Mouse (Mus musculus) MEL (cell line): ENCODE results near the gene Hoxc4. TPM values are rescaled to one million over a fixed set of nuclear protein-coding genes. Genes with fewer than 3 reads are reported as not detected.
A peak's percentile ranks its signal among the peaks of the same experiment; 100 is the strongest.

Experiments used
- DNase-seq: peaks from one replicate; pipeline ENCODE4 v3.0.0; 2011; ENCODE audit warnings: low read depth, low spot score
- H3K27ac ChIP-seq: 2 replicates; pipeline ENCODE4 v1.5.1; 2012; ENCODE audit warnings: low read depth, mild to moderate bottlenecking, control low read depth, low read length, moderate library complexity; ENCODE audit not compliant: control insufficient read depth
- H3K27me3 ChIP-seq, 2 experiments: fragments of 150-350 bp in 1 of 2; sonication (generic) in 1 of 2; 2 replicates each; pipeline ENCODE4 v1.6.1; 2012; ENCODE audit warnings: low read length in 2 of 2, mild to moderate bottlenecking in 2 of 2, improper control_type of control experiment in 1 of 2, moderate library complexity in 1 of 2; ENCODE audit not compliant: insufficient read depth in 2 of 2, control insufficient read depth in 1 of 2
- H3K36me3 ChIP-seq, 2 experiments: 2 replicates each; pipeline ENCODE4 v1.6.1; 2012 to 2014; ENCODE audit warnings: low read length in 2 of 2, improper control_type of control experiment in 1 of 2, inconsistent platforms in 1 of 2, mild to moderate bottlenecking in 1 of 2; ENCODE audit not compliant: insufficient read depth in 2 of 2, control insufficient read depth in 1 of 2
- H3K4me1 ChIP-seq, 2 experiments: fragments of 150-350 bp in 1 of 2; sonication (generic) in 1 of 2; 2 replicates each; pipeline ENCODE4 v1.6.1; 2012; ENCODE audit warnings: low read length in 2 of 2, improper control_type of control experiment in 1 of 2, mild to moderate bottlenecking in 1 of 2; ENCODE audit not compliant: insufficient read depth in 2 of 2, control insufficient read depth in 1 of 2
- H3K4me3 ChIP-seq, 2 experiments: fragments of 150-350 bp in 1 of 2; sonication (generic) in 1 of 2; 2 replicates each; pipeline ENCODE4 v1.5.1; 2012; ENCODE audit warnings: low read depth in 2 of 2, low read length in 2 of 2, mild to moderate bottlenecking in 2 of 2, moderate library complexity in 2 of 2, control low read depth in 1 of 2, improper control_type of control experiment in 1 of 2; ENCODE audit not compliant: control insufficient read depth in 1 of 2, insufficient read depth in 1 of 2
- H3K79me2 ChIP-seq: 2 replicates; pipeline ENCODE4 v1.6.1; 2012; ENCODE audit warnings: mild to moderate bottlenecking, low read length, moderate library complexity; ENCODE audit not compliant: control insufficient read depth, poor library complexity, insufficient read depth
- H3K9ac ChIP-seq: 2 replicates; pipeline ENCODE4 v1.6.1; 2012; ENCODE audit warnings: low read depth, mild to moderate bottlenecking, control low read depth, low read length, moderate library complexity; ENCODE audit not compliant: control insufficient read depth, poor library complexity, severe bottlenecking
- H3K9me3 ChIP-seq: fragments of 150-350 bp; sonication (generic); replicated peaks from 2 replicates; pipeline ENCODE4 v1.6.1; 2012; ENCODE audit warnings: mild to moderate bottlenecking, low read length, improper control_type of control experiment, moderate library complexity; ENCODE audit not compliant: insufficient read depth
- CHD1 ChIP-seq: IDR thresholded peaks from 2 replicates; pipeline ENCODE4 v1.6.1; 2012; ENCODE audit warnings: low read depth, mild to moderate bottlenecking, inconsistent platforms, low read length, improper control_type of control experiment
- CHD2 ChIP-seq: IDR thresholded peaks from 2 replicates; pipeline ENCODE4 v1.6.1; 2011; ENCODE audit warnings: low read length, improper control_type of control experiment
- CTCF ChIP-seq, 3 experiments: IDR thresholded peaks in 2 of 3; conservative IDR thresholded peaks in 1 of 3; 2 replicates each; pipeline ENCODE4 v1.5.1; 2011 to 2012; ENCODE audit warnings: low read length in 3 of 3, low read depth in 2 of 3, mild to moderate bottlenecking in 2 of 3, improper control_type of control experiment in 1 of 3, inconsistent platforms in 1 of 3, mixed read lengths in 1 of 3, moderate library complexity in 1 of 3; ENCODE audit not compliant: control insufficient read depth in 1 of 3, insufficient read depth in 1 of 3, poor library complexity in 1 of 3, severe bottlenecking in 1 of 3
- E2F4 ChIP-seq: IDR thresholded peaks from 2 replicates; pipeline ENCODE4 v1.6.1; 2011; ENCODE audit warnings: low read depth, low read length, improper control_type of control experiment, borderline replicate concordance
- ELF1 ChIP-seq: IDR thresholded peaks from 2 replicates; pipeline ENCODE4 v1.6.1; 2014; ENCODE audit warnings: low read depth, mild to moderate bottlenecking, inconsistent platforms, low read length, improper control_type of control experiment, moderate library complexity
- GABPA ChIP-seq: IDR thresholded peaks from 2 replicates; pipeline ENCODE4 v1.6.1; 2012; ENCODE audit warnings: low read depth, mild to moderate bottlenecking, inconsistent platforms, low read length, improper control_type of control experiment, moderate library complexity
- HCFC1 ChIP-seq: IDR thresholded peaks from 2 replicates; pipeline ENCODE4 v1.6.1; 2012; ENCODE audit warnings: low read depth, mild to moderate bottlenecking, inconsistent platforms, low read length, improper control_type of control experiment, moderate library complexity
- JUND ChIP-seq: IDR thresholded peaks from 2 replicates; pipeline ENCODE4 v1.6.1; 2011; ENCODE audit warnings: low read depth, mild to moderate bottlenecking, improper control_type of control experiment, low read length
- KAT2A ChIP-seq: conservative IDR thresholded peaks from 2 replicates; pipeline ENCODE4 v1.6.1; 2012; ENCODE audit warnings: low read depth, low read length, improper control_type of control experiment, inconsistent platforms
- MAFK ChIP-seq: IDR thresholded peaks from 2 replicates; pipeline ENCODE4 v1.6.1; 2011; ENCODE audit warnings: low read depth, mild to moderate bottlenecking, low read length, improper control_type of control experiment, borderline replicate concordance
- MEF2A ChIP-seq: IDR thresholded peaks from 2 replicates; pipeline ENCODE4 v1.6.1; 2014; ENCODE audit warnings: low read depth, mild to moderate bottlenecking, inconsistent platforms, low read length, improper control_type of control experiment; ENCODE audit not compliant: poor library complexity, insufficient replicate concordance, severe bottlenecking; ENCODE audit errors: extremely low read depth
- MXI1 ChIP-seq: IDR thresholded peaks from 2 replicates; pipeline ENCODE4 v1.6.1; 2011; ENCODE audit warnings: mild to moderate bottlenecking, low read depth, low read length, improper control_type of control experiment
- NELFE ChIP-seq: IDR thresholded peaks from 2 replicates; pipeline ENCODE4 v1.6.1; 2011; ENCODE audit warnings: low read depth, low read length, improper control_type of control experiment
- NRF1 ChIP-seq: IDR thresholded peaks from 2 replicates; pipeline ENCODE4 v1.6.1; 2014; ENCODE audit warnings: low read depth, mild to moderate bottlenecking, inconsistent platforms, low read length, improper control_type of control experiment, moderate library complexity; ENCODE audit not compliant: poor library complexity, insufficient read depth, severe bottlenecking
- POLR2A ChIP-seq, 2 experiments: IDR thresholded peaks; 2 replicates each; pipeline ENCODE4 v1.6.1; 2011 to 2012; ENCODE audit warnings: low read length in 2 of 2, mild to moderate bottlenecking in 2 of 2, control low read depth in 1 of 2, improper control_type of control experiment in 1 of 2, low read depth in 1 of 2, moderate library complexity in 1 of 2; ENCODE audit not compliant: control insufficient read depth in 1 of 2, insufficient read depth in 1 of 2, poor library complexity in 1 of 2
- RAD21 ChIP-seq: IDR thresholded peaks from 2 replicates; pipeline ENCODE4 v1.6.1; 2011; ENCODE audit warnings: mild to moderate bottlenecking, low read depth, low read length, improper control_type of control experiment
- RCOR1 ChIP-seq: IDR thresholded peaks from 2 replicates; pipeline ENCODE4 v1.6.1; 2012; ENCODE audit warnings: low read depth, mild to moderate bottlenecking, inconsistent platforms, low read length, improper control_type of control experiment
- SIN3A ChIP-seq: IDR thresholded peaks from 2 replicates; pipeline ENCODE4 v1.6.1; 2012; ENCODE audit warnings: low read length, improper control_type of control experiment, inconsistent platforms
- SMC3 ChIP-seq: IDR thresholded peaks from 2 replicates; pipeline ENCODE4 v1.6.1; 2011; ENCODE audit warnings: low read depth, low read length, improper control_type of control experiment
- TAL1 ChIP-seq: IDR thresholded peaks from 2 replicates; pipeline ENCODE4 v1.6.1; 2012; ENCODE audit warnings: mild to moderate bottlenecking, inconsistent platforms, low read length, moderate library complexity, mixed read lengths
- TBP ChIP-seq: IDR thresholded peaks from 2 replicates; pipeline ENCODE4 v1.8.0; 2011; ENCODE audit warnings: low read depth, low read length, improper control_type of control experiment
- ZC3H11A ChIP-seq: IDR thresholded peaks from 2 replicates; pipeline ENCODE4 v1.6.1; 2012; ENCODE audit warnings: low read depth, mild to moderate bottlenecking, inconsistent platforms, low read length, improper control_type of control experiment
- ZKSCAN1 ChIP-seq: IDR thresholded peaks from 2 replicates; pipeline ENCODE4 v1.6.1; 2012; ENCODE audit warnings: low read depth, mild to moderate bottlenecking, inconsistent platforms, low read length, improper control_type of control experiment, moderate library complexity
- ZMIZ1 ChIP-seq: IDR thresholded peaks from 2 replicates; pipeline ENCODE4 v1.6.1; 2012; ENCODE audit warnings: low read depth, mild to moderate bottlenecking, inconsistent platforms, low read length, improper control_type of control experiment, moderate library complexity
- ZNF384 ChIP-seq: IDR thresholded peaks from 2 replicates; pipeline ENCODE4 v1.6.1; 2012; ENCODE audit warnings: low read depth, mild to moderate bottlenecking, inconsistent platforms, low read length, improper control_type of control experiment
- polyA plus RNA-seq, 2 experiments: library from polyadenylated mRNA; stranded (reverse) in 1 of 2; unstranded in 1 of 2; fragments of >175 nt in 1 of 2; fragments of >200 nt in 1 of 2; gene quantifications; 2 replicates each; pipeline versions ENCODE4 v1.2.1 to v1.2.4; 2012; ENCODE audit warnings: low replicate concordance in 2 of 2, low read depth in 1 of 2; ENCODE audit not compliant: insufficient read length in 2 of 2, insufficient read depth in 1 of 2, missing spikeins in 1 of 2
- total RNA-seq: library from RNA; depleted of rRNA; stranded (reverse); fragments of 300-350 nt; gene quantifications from 2 replicates; pipeline ENCODE4 v1.2.3, GENCODE M21; 2012

Hoxc4 gene
- total and polyA plus RNA-seq, 3 experiments = 2.6 to 9.4 TPM; not detected in 1

DNA sequence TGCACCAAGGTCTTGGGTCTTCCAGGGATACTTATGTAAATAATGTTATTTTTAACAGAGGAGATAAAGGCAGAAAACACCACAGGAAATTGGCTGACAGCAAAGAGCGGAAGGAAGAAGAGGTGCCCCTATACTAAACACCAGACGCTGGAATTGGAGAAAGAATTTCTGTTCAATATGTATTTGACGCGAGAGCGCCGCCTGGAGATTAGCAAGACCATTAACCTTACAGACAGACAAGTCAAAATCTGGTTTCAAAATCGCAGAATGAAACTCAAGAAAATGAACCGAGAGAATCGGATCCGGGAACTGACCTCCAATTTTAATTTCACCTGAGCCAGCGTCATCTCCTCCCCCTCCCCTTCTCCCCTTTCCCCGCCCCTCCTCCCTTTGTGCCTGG is 48.0 kb upstream of the Hoxc4 start:
- peak; percentile 72 for DNase-seq
- Histone ChIP-seq H3K27me3 (no peaks in the 10 kb centered on the region), H3K79me2 (peaks cover 35% of the 10 kb centered on the region)

DNA sequence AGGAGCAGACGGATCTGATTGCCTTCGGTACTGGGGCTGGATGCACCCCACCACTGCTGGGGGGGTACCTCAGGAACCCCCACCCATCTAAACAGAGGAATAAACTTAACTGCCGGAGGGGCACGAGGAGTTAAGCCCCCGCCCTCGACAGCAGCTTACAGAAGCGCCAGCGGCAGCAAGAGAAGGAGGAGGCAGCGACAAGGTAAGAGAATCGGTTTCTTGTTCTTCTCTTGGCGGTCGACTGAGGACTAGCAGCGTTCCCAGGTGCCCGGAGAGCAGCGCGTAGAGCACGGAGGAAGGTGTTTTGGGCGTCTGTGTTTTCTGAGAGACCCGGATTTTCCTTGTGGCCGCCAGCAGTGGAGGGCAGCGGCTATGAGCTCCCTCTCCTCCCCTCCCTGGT is 46.5 kb upstream of the Hoxc4 start:
- no peak overlapping the region for H3K27ac ChIP-seq
- H3K27me3 ChIP-seq = no peaks in the 10 kb centered on the region
- DNase-seq = no peak
- H3K9me3 ChIP-seq = no peaks in the 10 kb centered on the region
- no peak for TF ChIP-seq KAT2A
- no peak for TF ChIP-seq POLR2A (IDR thresholded peaks at IDR 0.05; ENCODE audit: control insufficient read depth in 1 of 2, insufficient read depth in 1 of 2, low read depth in 1 of 2, low read length in 2 of 2, poor library complexity in 1 of 2)
- no peak for TF ChIP-seq ZMIZ1
- no peak for TF ChIP-seq JUND
- no peak for TF ChIP-seq TBP
- no peak for TF ChIP-seq SMC3
- TF ChIP-seq ELF1 = no peak
- TF ChIP-seq ZKSCAN1 = no peak
- TF ChIP-seq MEF2A = no peak
- no peak for TF ChIP-seq NRF1
- TF ChIP-seq RCOR1 = no peak
- no peak for TF ChIP-seq ZNF384
- no peak for TF ChIP-seq SIN3A
- no peak for TF ChIP-seq CTCF (IDR thresholded peaks at IDR 0.05 in 2 of 3, conservative IDR thresholded peaks at IDR 0.05 in 1 of 3; ENCODE audit: control insufficient read depth in 1 of 3, insufficient read depth in 1 of 3, low read depth in 2 of 3, low read length in 3 of 3, poor library complexity in 1 of 3, severe bottlenecking in 1 of 3)
- no peak for TF ChIP-seq NELFE
- no peak for TF ChIP-seq CHD1
- TF ChIP-seq TAL1 = no peak
- TF ChIP-seq E2F4 = no peak
- no peak for TF ChIP-seq MAFK
- peaks cover 12 to 15% of the 10 kb centered on the region in 2 experiments for H3K4me1 ChIP-seq
- no peak overlapping the region for H3K4me3 ChIP-seq
- H3K9ac ChIP-seq = no peak overlapping the region
- H3K36me3 ChIP-seq = peaks cover 0 to 18% of the 10 kb centered on the region in 2 experiments; a peak in 2 of 4 replicates
- peaks cover 43% of the 10 kb centered on the region for H3K79me2 ChIP-seq

More for the DNA sequence above, 48.0 kb upstream of the Hoxc4 start:
- TF ChIP-seq HCFC1 (0 out of 2 replicates have a peak, but pooled peaks have one; percentile 23), RAD21 (peak; percentile 41), MXI1 (no peak), CHD2 (no peak), GABPA (no peak), ZC3H11A (peak; percentile 39; the same call in 1 of the 2 replicates), NELFE (no peak), ZNF384 (0 out of 2 replicates have a peak, but pooled peaks have one; percentile 15), SIN3A (peak; percentile 63), SMC3 (peak; percentile 52), MAFK (no peak), CTCF (IDR thresholded peaks at IDR 0.05 in 2 of 3, conservative IDR thresholded peaks at IDR 0.05 in 1 of 3; ENCODE audit: control insufficient read depth in 1 of 3, insufficient read depth in 1 of 3, low read depth in 2 of 3, low read length in 3 of 3, poor library complexity in 1 of 3, severe bottlenecking in 1 of 3) (peak in 2 of 3 experiments; percentile 36 to 73; a peak in 3 of 6 replicates), MEF2A (no peak)
- Histone ChIP-seq H3K9me3 (no peaks in the 10 kb centered on the region), H3K27ac (no peak overlapping the region), H3K4me3 (peak overlapping the region in 1 of 2 experiments; percentile 10; a peak in 2 of 4 replicates), H3K9ac (peak overlapping the region; percentile 23; the same call in 1 of the 2 replicates), H3K4me1 (peaks cover 12 to 19% of the 10 kb centered on the region in 2 experiments), H3K36me3 (peaks cover 0 to 18% of the 10 kb centered on the region in 2 experiments; a peak in 2 of 4 replicates)
